Mouse (Mus musculus): Measurements from ENCODE around the gene Elf2.

- TF ChIP-seq GATA1 (IDR thresholded peaks at IDR 0.05; ENCODE audit: borderline replicate concordance, low read length): no peak
- TF ChIP-seq FLI1 (IDR thresholded peaks at IDR 0.05; ENCODE audit: low read length): no peak
Measured at GRCm38 (mm10) chr3:51378665-51378946, 38.1 kb upstream of the Elf2 start.

Data from megakaryocyte, embryonic 14.5 days (primary cell).